Mouse (Mus musculus) embryo, embryonic 11 days (tissue): ENCODE data around the gene Smim27.
A peak's percentile ranks its signal among the peaks of the same experiment; 100 is the strongest.

Source experiments
- DNase-seq: peaks from one replicate; pipeline ENCODE4 v3.0.0-alpha.2; 2015

Gene Smim27

GRCm38 (mm10) chr4:40269430-40270032 lies at the start of gene Smim27, which contains the start of gene Topors:
Gene Smim27, plus strand, starts transcription at chr4:40269579.
Gene Topors, minus strand, starts transcription at chr4:40269850.
- peak; percentile 98 for DNase-seq

GRCm38 (mm10) chr4:40220437-40220836 lies 48.9 kb upstream of the Smim27 start:
- peak; percentile 33 for DNase-seq

- no peak for DNase-seq
Observed at GRCm38 (mm10) chr4:40221004-40221760, 48.2 kb upstream of the Smim27 start.

- DNase-seq, result peak; percentile 6
Observed at GRCm38 (mm10) chr4:40221876-40222585, 47.3 kb upstream of the Smim27 start.

GRCm38 (mm10) chr4:40226095-40226494 lies 43.3 kb upstream of the Smim27 start:
- DNase-seq, result no peak

GRCm38 (mm10) chr4:40227131-40227530 lies 42.2 kb upstream of the Smim27 start:
- no peak for DNase-seq

GRCm38 (mm10) chr4:40227886-40228285 lies 41.5 kb upstream of the Smim27 start:
- DNase-seq, result no peak

- DNase-seq, result no peak
Observed at GRCm38 (mm10) chr4:40229723-40230122, 39.7 kb upstream of the Smim27 start.

GRCm38 (mm10) chr4:40233062-40233664 lies 36.2 kb upstream of the Smim27 start:
- DNase-seq, result no peak

- no peak for DNase-seq
Observed at GRCm38 (mm10) chr4:40234256-40234655, 35.1 kb upstream of the Smim27 start.

GRCm38 (mm10) chr4:40236829-40237228 lies 32.5 kb upstream of the Smim27 start:
- no peak for DNase-seq

GRCm38 (mm10) chr4:40238483-40239408 lies 30.6 kb upstream of the Smim27 start:
- peak; percentile 39 for DNase-seq

GRCm38 (mm10) chr4:40239409-40240271 lies 29.7 kb upstream of the Smim27 start, which contains the start of gene Ddx58:
Gene Ddx58, minus strand, starts transcription at chr4:40239828.
- DNase-seq, result peak; percentile 62

GRCm38 (mm10) chr4:40240272-40240744 lies 29.1 kb upstream of the Smim27 start:
- DNase-seq, result no peak

GRCm38 (mm10) chr4:40241928-40242327 lies 27.5 kb upstream of the Smim27 start:
- no peak for DNase-seq

GRCm38 (mm10) chr4:40243006-40243405 lies 26.4 kb upstream of the Smim27 start:
- no peak for DNase-seq

GRCm38 (mm10) chr4:40244035-40244434 lies 25.3 kb upstream of the Smim27 start:
- DNase-seq, result no peak

- DNase-seq, result no peak
Observed at GRCm38 (mm10) chr4:40250984-40251383, 18.4 kb upstream of the Smim27 start.

- no peak for DNase-seq
Observed at GRCm38 (mm10) chr4:40253766-40254165, 15.6 kb upstream of the Smim27 start.

GRCm38 (mm10) chr4:40254385-40255103 lies 14.8 kb upstream of the Smim27 start:
- no peak for DNase-seq
